Mouse (Mus musculus): ENCODE measurements around the gene Batf3.
"Not testable (repeated sequence)": the region's sequence is repeated elsewhere in the genome, so short reads cannot be mapped to it uniquely, and the experiment has no call there.

Gene Batf3

DNA sequence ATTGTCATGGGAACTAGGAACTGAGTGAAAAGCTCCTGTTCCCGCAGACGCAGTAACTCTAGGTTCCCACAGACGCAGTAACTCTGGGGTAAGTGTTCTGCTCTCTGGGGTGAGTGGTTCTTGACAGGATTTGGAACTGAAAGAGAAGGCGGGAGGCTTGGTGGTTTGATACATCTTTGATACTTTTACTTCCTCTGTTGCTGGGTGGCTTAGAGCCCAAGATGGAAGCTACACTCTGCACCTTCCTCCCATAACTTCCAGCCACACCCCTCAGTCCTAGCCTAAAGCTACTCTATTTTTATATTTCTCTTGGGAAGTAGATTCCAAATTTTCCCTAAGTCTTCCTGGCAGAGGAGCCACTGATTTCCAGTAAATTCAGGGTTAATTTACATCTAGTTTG is 40.8 kb downstream of the Batf3 start:
- DNase-seq = no peak

DNA sequence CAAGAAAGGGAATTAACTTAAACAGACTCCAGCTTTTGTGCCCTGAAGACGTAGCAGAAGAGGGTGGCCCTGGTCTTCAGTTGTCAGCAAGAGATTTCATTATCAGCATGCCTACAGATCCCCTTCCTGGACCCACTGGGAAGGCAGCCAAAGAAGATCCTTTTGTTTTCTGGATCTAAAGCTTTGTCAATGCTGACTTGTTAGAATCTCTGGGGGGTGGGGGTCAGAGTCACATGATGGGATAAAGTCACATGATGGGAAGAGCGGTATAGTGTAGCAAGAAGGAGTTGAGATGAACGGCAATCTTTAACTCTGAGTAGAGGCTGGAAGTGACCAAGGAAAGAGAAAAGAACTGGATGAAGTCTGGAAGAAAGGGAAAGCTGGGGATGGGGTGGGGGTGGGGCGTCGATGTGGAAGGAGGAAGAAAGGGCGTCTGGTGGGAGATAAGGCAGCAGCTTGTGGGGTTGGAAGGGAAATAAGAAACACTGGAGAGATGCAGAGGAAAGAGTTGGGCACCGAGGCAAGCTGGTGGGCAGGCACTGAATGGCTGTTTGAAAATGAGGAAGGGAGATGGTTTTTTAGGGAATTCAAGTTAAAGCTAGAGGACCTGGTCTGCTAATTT is 41.3 kb downstream of the Batf3 start:
- no peak for DNase-seq

DNA sequence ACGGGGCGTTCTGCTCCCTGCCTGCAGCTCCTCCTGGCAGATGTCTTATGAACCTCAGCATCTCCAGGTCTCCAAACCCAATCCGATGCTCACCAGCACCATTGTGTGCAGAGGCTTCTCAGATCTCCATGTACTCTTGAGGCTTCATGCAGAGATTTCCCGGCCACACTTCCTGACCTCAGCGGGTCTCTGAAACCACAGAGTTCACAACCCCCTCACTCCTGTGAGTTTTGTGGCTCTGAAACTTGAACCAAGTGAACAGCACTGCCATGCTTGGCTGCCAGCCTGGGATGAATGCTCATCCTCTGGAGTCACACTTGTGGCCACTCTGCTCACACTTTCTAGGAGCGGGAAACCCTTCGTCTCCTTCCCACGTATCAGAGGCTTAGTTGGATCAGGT is 43.3 kb downstream of the Batf3 start:
- no peak for DNase-seq

DNA sequence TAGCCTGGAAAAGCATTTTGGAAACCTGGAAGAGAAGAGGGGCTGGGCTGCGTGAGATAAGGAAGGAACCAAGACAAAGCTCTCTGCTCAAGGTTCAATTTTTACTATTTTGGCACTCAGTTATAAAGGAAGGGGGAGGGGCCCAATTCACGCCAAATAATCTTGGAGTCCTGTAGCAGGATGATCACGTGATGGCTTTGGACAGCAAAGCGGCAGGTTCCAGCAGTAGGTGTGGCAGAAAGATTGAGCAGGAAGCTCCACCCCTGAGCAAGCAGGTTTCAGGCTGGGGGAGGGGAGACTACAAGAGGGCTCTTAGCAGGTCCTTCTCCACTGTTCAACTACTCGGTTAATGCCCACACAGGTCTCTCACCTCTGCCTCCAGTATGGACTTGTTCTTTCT is 51.8 kb downstream of the Batf3 start:
- not testable (repeated sequence) for DNase-seq

DNA sequence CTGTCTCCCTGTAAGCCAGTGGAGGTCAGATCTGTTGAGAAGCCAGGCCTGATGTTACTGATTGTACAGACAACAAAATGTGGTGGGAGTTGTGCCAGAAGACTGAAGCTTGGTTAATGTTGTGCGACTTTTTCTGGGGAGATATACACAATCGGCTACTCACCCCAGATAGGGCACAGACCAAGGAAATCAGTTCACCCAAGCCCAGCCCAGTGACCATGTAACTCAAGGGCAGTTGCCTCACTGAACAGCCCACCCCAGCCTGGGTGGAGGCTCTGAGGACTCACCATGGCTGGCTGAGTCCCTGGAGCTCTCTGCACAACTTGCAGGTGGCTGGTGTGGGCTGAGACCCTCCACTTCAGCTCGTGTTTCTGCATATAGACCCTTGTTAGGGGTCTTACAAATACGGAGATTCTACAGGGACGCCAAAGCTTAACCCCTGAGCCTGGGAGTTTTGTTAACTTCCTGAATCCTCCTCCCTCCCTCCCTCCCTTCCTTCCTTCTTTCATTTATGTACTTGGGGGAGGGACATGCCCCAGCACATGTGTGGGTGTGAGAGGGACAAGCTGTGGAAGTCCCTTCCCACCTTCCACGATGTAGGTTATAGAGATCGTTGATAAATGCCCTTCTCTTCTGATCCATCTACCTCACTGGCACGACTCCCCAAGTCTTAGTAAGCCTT is 53.4 kb downstream of the Batf3 start:
- no peak for DNase-seq

DNA sequence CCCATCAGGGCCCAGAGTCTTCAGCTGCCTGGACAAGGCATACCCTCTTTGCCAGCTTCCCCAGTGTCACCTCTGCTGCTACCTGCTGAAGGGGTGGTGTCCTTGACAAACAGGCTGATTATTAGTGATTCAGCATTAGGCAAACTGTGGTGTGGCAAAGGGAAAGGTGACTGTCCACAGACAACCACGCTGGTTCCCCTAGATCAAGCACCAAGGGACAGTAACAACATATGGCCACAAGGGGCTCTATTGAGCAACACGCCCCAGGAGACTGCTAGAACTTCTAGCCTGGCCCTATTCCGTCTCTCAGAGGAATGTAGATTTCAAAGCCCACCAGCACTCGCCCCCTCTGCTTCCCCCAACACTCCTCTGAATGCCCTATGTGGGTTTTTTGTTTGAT is 55.4 kb downstream of the Batf3 start:
- DNase-seq = peak; percentile 15

DNA sequence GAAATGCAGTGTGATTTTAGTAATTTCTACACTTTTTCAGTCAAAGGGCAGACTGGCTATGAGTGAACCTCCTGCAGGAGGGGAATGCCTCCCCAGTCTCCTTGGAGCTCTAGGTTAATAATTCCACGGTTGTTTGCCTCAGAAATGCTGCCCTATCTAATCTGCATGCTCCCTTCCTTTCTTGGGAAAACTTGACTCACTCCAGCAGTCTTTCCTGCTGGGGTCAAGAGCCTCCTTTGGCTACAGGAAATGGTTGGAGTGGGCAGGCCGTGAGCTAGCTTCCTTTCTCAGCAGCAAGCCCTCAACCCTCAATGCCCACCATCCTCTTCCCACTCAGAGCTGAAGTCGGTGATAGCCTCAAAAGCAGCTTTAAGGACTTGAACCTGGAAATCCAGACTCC is 56.7 kb downstream of the Batf3 start:
- DNase-seq = no peak
